Mouse (Mus musculus) megakaryocyte, embryonic 14.5 days (primary cell): ENCODE results near the gene Maea.

Source experiments
- FLI1 ChIP-seq: IDR thresholded peaks from 2 replicates; pipeline ENCODE4 v1.6.1; 2012; ENCODE audit warnings: low read length, inconsistent platforms, mixed read lengths
- GATA1 ChIP-seq: IDR thresholded peaks from 3 replicates; pipeline ENCODE4 v1.6.1; 2012; ENCODE audit warnings: mixed read lengths, low read length, inconsistent platforms, borderline replicate concordance

DNA sequence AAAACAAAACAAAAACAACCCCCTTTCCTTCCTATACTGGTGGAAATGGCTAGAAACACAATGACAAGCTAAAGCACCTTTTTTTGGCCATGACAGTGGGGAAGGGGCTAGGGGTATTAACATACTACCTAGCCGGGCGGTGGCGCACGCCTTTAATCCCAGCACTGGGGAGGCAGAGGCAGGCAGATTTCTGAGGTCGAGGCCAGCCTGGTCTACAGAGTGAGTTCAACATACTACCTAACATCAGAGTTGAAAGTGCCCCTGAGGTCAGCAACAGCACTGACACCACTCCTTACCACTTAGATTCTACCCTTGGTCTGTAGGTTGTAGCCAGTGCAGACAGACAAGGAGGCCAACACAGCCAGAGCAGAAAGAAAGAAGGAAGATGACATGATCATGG, 13.9 kb downstream of the Maea start:
- TF ChIP-seq GATA1 (no peak), FLI1 (no peak)
